Mouse (Mus musculus) myocyte (in vitro differentiated cells): Measurements from ENCODE around the gene Faf1. TPM values are rescaled to one million over a fixed set of nuclear protein-coding genes. Genes with fewer than 3 reads are reported as not detected.

Source experiments
- H3K27me3 ChIP-seq: one replicate; pipeline ENCODE4 v1.6.1; 2011; ENCODE audit not compliant: control insufficient read depth, insufficient read depth, insufficient read length
- H3K36me3 ChIP-seq: one replicate; pipeline ENCODE4 v1.6.1; 2011; ENCODE audit not compliant: control insufficient read depth, insufficient read depth
- H3K4me2 ChIP-seq: one replicate; pipeline ENCODE4 v1.6.1; 2011; ENCODE audit warnings: low read depth, control low read depth
- H3K4me3 ChIP-seq: one replicate; pipeline ENCODE4 v1.5.1; 2011; ENCODE audit warnings: mild to moderate bottlenecking, control low read depth, moderate library complexity
- H3K79me2 ChIP-seq: one replicate; pipeline ENCODE4 v1.6.1; 2011; ENCODE audit not compliant: control insufficient read depth, insufficient read depth
- H3ac ChIP-seq: one replicate; pipeline ENCODE4 v1.6.1; 2011; ENCODE audit not compliant: control insufficient read depth, insufficient read length
- CEBPB ChIP-seq: IDR thresholded peaks from 2 replicates; pipeline ENCODE4 v1.6.1; 2011; ENCODE audit warnings: mild to moderate bottlenecking, moderate library complexity; ENCODE audit not compliant: poor library complexity, insufficient read depth, severe bottlenecking
- E2F4 ChIP-seq: IDR thresholded peaks from one replicate; pipeline ENCODE4 v1.6.1; 2011; ENCODE audit warnings: mild to moderate bottlenecking, control low read depth, moderate library complexity; ENCODE audit not compliant: insufficient read depth
- MAX ChIP-seq: IDR thresholded peaks from one replicate; pipeline ENCODE4 v1.6.1; 2011; ENCODE audit warnings: low read depth, mild to moderate bottlenecking, control low read depth
- MYOD1 ChIP-seq, 3 experiments: IDR thresholded peaks; one replicate each; pipeline ENCODE4 v1.6.1; 2011; ENCODE audit warnings: control low read depth in 2 of 3, low read depth in 2 of 3, mild to moderate bottlenecking in 2 of 3, moderate library complexity in 1 of 3; ENCODE audit not compliant: insufficient read length in 2 of 3, control insufficient read depth in 1 of 3
- MYOG ChIP-seq, 3 experiments: IDR thresholded peaks; one replicate each; pipeline ENCODE4 v1.6.1; 2011; ENCODE audit warnings: control low read depth in 2 of 3, low read depth in 2 of 3, mild to moderate bottlenecking in 2 of 3; ENCODE audit not compliant: insufficient read length in 2 of 3, control insufficient read depth in 1 of 3, insufficient read depth in 1 of 3
- POLR2A ChIP-seq: IDR thresholded peaks from one replicate; pipeline ENCODE4 v1.6.1; 2011; ENCODE audit warnings: low read depth, mild to moderate bottlenecking, control low read depth, moderate library complexity; ENCODE audit not compliant: insufficient read length
- POLR2AphosphoS2 ChIP-seq: IDR thresholded peaks from one replicate; pipeline ENCODE4 v1.6.1; 2011; ENCODE audit warnings: low read depth, control low read depth; ENCODE audit not compliant: insufficient read length
- REST ChIP-seq: IDR thresholded peaks from one replicate; pipeline ENCODE4 v1.6.1; 2011; ENCODE audit warnings: mild to moderate bottlenecking, control low read depth, moderate library complexity; ENCODE audit not compliant: insufficient read depth, insufficient read length
- SRF ChIP-seq: IDR thresholded peaks from one replicate; pipeline ENCODE4 v1.6.1; 2011; ENCODE audit warnings: low read depth; ENCODE audit not compliant: control insufficient read depth, insufficient read length
- TCF12 ChIP-seq: IDR thresholded peaks from one replicate; pipeline ENCODE4 v1.6.1; 2011; ENCODE audit warnings: mild to moderate bottlenecking, control low read depth; ENCODE audit not compliant: poor library complexity, insufficient read depth, severe bottlenecking
- TCF3 ChIP-seq: IDR thresholded peaks from one replicate; pipeline ENCODE4 v1.6.1; 2011; ENCODE audit warnings: low read depth, control low read depth; ENCODE audit not compliant: insufficient read length
- USF1 ChIP-seq: IDR thresholded peaks from one replicate; pipeline ENCODE4 v1.6.1; 2011; ENCODE audit warnings: low read depth, mild to moderate bottlenecking, control low read depth, moderate library complexity
- polyA plus RNA-seq: library from polyadenylated mRNA; unstranded; fragments of >200 nt; fragmentation: generic; extraction: Trizol; gene quantifications from one replicate; pipeline ENCODE4 v1.2.1, GENCODE M21; 2012; ENCODE audit warnings: missing spikeins

Gene Faf1
- polyA plus RNA-seq, 1 experiment, result 30.1 TPM

DNA sequence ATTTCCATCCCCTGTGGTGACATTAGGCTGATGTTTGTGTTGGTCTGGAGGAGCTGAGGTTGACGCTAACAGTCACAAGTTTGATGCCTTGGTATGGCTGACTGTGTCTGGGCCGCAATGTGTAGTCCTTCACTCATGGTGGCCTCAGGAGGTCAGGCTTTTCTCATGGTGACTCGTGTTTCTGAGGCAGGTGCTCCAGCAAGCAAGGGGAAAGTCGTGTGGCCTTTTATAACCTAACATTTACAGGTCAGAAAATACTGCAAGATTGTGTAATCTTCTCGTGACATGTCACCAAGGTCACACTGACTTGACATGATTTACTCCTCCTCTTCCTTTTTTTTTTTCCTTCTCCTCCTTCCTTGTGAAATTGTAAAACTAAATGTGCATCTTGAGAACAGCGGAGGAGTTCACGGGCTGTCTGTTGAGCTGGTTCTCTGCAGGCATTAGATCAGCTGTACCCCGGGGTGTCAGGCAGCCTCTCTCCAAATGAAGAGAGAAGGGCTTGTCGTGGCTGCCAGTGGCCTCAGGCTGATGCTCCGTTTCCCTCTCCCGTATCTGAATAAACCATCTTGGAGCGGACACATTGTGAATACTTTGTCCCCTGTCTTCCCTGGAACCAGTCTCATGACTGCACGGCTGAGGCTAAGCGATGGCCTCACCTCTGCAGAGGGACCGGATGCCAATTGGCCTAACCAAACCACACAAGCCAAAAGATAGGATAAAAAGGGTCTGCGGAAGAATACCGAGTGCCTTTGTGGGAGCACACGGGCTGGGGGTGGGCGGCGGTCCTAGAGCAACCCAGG lies 311.4 kb downstream of the Faf1 start:
- Histone ChIP-seq H3K4me2 (no peak overlapping the region), H3K27me3 (peaks cover 25% of the 10 kb centered on the region), H3K36me3 (no peaks in the 10 kb centered on the region), H3K79me2 (no peaks in the 10 kb centered on the region), H3ac (no peak overlapping the region), H3K4me3 (no peak overlapping the region)
- TF ChIP-seq CEBPB, result no peak
- TF ChIP-seq MYOG (IDR thresholded peaks at IDR 0.05; ENCODE audit: control insufficient read depth in 1 of 3, insufficient read depth in 1 of 3, insufficient read length in 2 of 3, low read depth in 2 of 3), result no peak
- TF ChIP-seq MAX, result no peak
- no peak for TF ChIP-seq E2F4
- no peak for TF ChIP-seq MYOD1 (IDR thresholded peaks at IDR 0.05; ENCODE audit: control insufficient read depth in 1 of 3, insufficient read length in 2 of 3, low read depth in 2 of 3)
- no peak for TF ChIP-seq SRF
- no peak for TF ChIP-seq POLR2AphosphoS2
- no peak for TF ChIP-seq POLR2A
- TF ChIP-seq TCF3, result no peak
- no peak for TF ChIP-seq TCF12

GRCm38 (mm10) chr4:109988411-109988810 lies 312.0 kb downstream of the Faf1 start:
- Histone ChIP-seq H3K36me3 (no peaks in the 10 kb centered on the region), H3K4me3 (no peak overlapping the region), H3K79me2 (no peaks in the 10 kb centered on the region), H3ac (no peak overlapping the region), H3K27me3 (peaks cover 25% of the 10 kb centered on the region), H3K4me2 (no peak overlapping the region)
- TF ChIP-seq MYOD1 (IDR thresholded peaks at IDR 0.05; ENCODE audit: control insufficient read depth in 1 of 3, insufficient read length in 2 of 3, low read depth in 2 of 3) (no peak), E2F4 (no peak), SRF (no peak), TCF12 (no peak), MAX (no peak), REST (no peak), TCF3 (no peak), POLR2A (no peak), CEBPB (no peak), USF1 (no peak), POLR2AphosphoS2 (no peak), MYOG (IDR thresholded peaks at IDR 0.05; ENCODE audit: control insufficient read depth in 1 of 3, insufficient read depth in 1 of 3, insufficient read length in 2 of 3, low read depth in 2 of 3) (no peak)

DNA sequence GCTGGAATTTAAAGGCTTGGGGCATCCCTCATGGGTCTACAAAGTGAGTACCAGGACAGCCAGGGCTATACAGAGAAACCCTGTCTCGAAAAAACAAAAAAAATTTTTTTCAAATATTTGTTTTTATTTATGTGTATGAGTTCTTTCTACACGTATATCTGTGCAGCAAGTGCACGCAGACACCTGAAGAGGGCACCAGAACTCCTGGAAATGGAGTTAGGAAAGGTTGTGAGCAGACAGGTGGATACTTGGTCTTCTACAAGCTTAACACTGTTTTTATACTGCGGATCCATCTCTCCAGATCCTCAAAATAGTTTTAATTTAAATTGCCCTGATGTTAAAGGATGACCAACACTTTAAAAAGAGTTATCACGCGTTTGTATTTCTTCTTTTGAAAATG lies 312.8 kb downstream of the Faf1 start:
- TF ChIP-seq SRF (no peak), MYOD1 (IDR thresholded peaks at IDR 0.05; ENCODE audit: control insufficient read depth in 1 of 3, insufficient read length in 2 of 3, low read depth in 2 of 3) (no peak), TCF12 (no peak), CEBPB (no peak), MAX (no peak), E2F4 (no peak), REST (no peak), POLR2AphosphoS2 (no peak), POLR2A (no peak), USF1 (no peak), MYOG (IDR thresholded peaks at IDR 0.05; ENCODE audit: control insufficient read depth in 1 of 3, insufficient read depth in 1 of 3, insufficient read length in 2 of 3, low read depth in 2 of 3) (no peak), TCF3 (no peak)
- Histone ChIP-seq H3K27me3 (peaks cover 17% of the 10 kb centered on the region), H3K36me3 (no peaks in the 10 kb centered on the region), H3ac (no peak overlapping the region), H3K79me2 (no peaks in the 10 kb centered on the region), H3K4me3 (no peak overlapping the region), H3K4me2 (no peak overlapping the region)

GRCm38 (mm10) chr4:110006044-110006443 lies 329.7 kb downstream of the Faf1 start:
- Histone ChIP-seq H3K4me2 (no peak overlapping the region), H3K79me2 (no peaks in the 10 kb centered on the region), H3ac (no peak overlapping the region), H3K27me3 (no peaks in the 10 kb centered on the region), H3K36me3 (no peaks in the 10 kb centered on the region), H3K4me3 (no peak overlapping the region)
- no peak for TF ChIP-seq TCF12
- no peak for TF ChIP-seq MYOG (IDR thresholded peaks at IDR 0.05; ENCODE audit: control insufficient read depth in 1 of 3, insufficient read depth in 1 of 3, insufficient read length in 2 of 3, low read depth in 2 of 3)
- TF ChIP-seq REST, result no peak
- TF ChIP-seq CEBPB, result no peak
- TF ChIP-seq USF1, result no peak
- TF ChIP-seq POLR2AphosphoS2, result no peak
- TF ChIP-seq E2F4, result no peak
- no peak for TF ChIP-seq MYOD1 (IDR thresholded peaks at IDR 0.05; ENCODE audit: control insufficient read depth in 1 of 3, insufficient read length in 2 of 3, low read depth in 2 of 3)

Other genes starting within 250 kb of the Faf1 start
- 127 TPM for gene Rnf11, start 191.9 kb upstream of the Faf1 start, polyA plus RNA-seq
- gene 4930522H14Rik, start 145.3 kb upstream of the Faf1 start, polyA plus RNA-seq, result not detected
- 17.3 TPM for gene Cdkn2c, start 9.4 kb upstream of the Faf1 start, polyA plus RNA-seq